Mouse (Mus musculus) megakaryocyte progenitor cell, adult 5-6 weeks (primary cell): ENCODE results near the gene Dynlt1c. TPM values are rescaled to one million over a fixed set of nuclear protein-coding genes. Genes with fewer than 3 reads are reported as not detected.
"Not testable (repeated sequence)": the region's sequence is repeated elsewhere in the genome, so short reads cannot be mapped to it uniquely, and the experiment has no call there.

Experiments
- ATAC-seq: replicated peaks from 2 replicates; pipeline ENCODE4 v1.8.0; 2016; ENCODE audit warnings: mild to moderate bottlenecking, moderate TSS enrichment, inconsistent platforms; ENCODE audit not compliant: poor library complexity
- total RNA-seq, 2 experiments: library from RNA; stranded (forward) in 1 of 2; stranded (reverse) in 1 of 2; fragments of 157-497, 149-512 nt in 1 of 2; fragments of 200-1000 nt in 1 of 2; gene quantifications; 2 replicates each; pipeline versions ENCODE4 v1.2.3 to v1.2.4; 2015 to 2017

Gene Dynlt1c
- total RNA-seq (2015): 3.9 and 4.7 TPM in 2 replicates
- 2.4 and 8.0 TPM in 2 replicates for total RNA-seq (2017)

GRCm38 (mm10) chr17:6601204-6601911 is at the start of gene Dynlt1c:
Gene Dynlt1c (plus strand): TSS chr17:6601671.
- peak; percentile 100 for ATAC-seq

GRCm38 (mm10) chr17:6553798-6554197 is 47.7 kb upstream of the Dynlt1c start:
- peak; percentile 99 for ATAC-seq

- ATAC-seq: not testable (repeated sequence)
Observed at GRCm38 (mm10) chr17:6554243-6554642, 47.2 kb upstream of the Dynlt1c start.

- peak; percentile 78 for ATAC-seq
Observed at GRCm38 (mm10) chr17:6559447-6560133, 41.9 kb upstream of the Dynlt1c start.

- ATAC-seq: not testable (repeated sequence)
Observed at GRCm38 (mm10) chr17:6564866-6565265, 36.6 kb upstream of the Dynlt1c start.

GRCm38 (mm10) chr17:6567908-6568307 is 33.6 kb upstream of the Dynlt1c start:
- not testable (repeated sequence) for ATAC-seq

- not testable (repeated sequence) for ATAC-seq
Observed at GRCm38 (mm10) chr17:6571296-6571695, 30.2 kb upstream of the Dynlt1c start.

GRCm38 (mm10) chr17:6572202-6572601 is 29.3 kb upstream of the Dynlt1c start:
- peak; percentile 57 for ATAC-seq

GRCm38 (mm10) chr17:6575376-6575775 is 26.1 kb upstream of the Dynlt1c start:
- not testable (repeated sequence) for ATAC-seq

GRCm38 (mm10) chr17:6588672-6589071 is 12.8 kb upstream of the Dynlt1c start:
- peak; percentile 50; the same call in 1 of the 2 replicates for ATAC-seq

- not testable (repeated sequence) for ATAC-seq
Observed at GRCm38 (mm10) chr17:6592109-6592508, 9.4 kb upstream of the Dynlt1c start.

- ATAC-seq: not testable (repeated sequence)
Observed at GRCm38 (mm10) chr17:6593896-6594295, 7.6 kb upstream of the Dynlt1c start.

GRCm38 (mm10) chr17:6595776-6596497 is 5.5 kb upstream of the Dynlt1c start:
- not testable (repeated sequence) for ATAC-seq

- ATAC-seq: not testable (repeated sequence)
Observed at GRCm38 (mm10) chr17:6598356-6598755, 3.1 kb upstream of the Dynlt1c start.

- ATAC-seq: not testable (repeated sequence)
Observed at GRCm38 (mm10) chr17:6600216-6600911, 1.1 kb upstream of the Dynlt1c start.

GRCm38 (mm10) chr17:6602205-6602604 is 734 bp downstream of the Dynlt1c start:
- ATAC-seq: peak; percentile 16

- not testable (repeated sequence) for ATAC-seq
Observed at GRCm38 (mm10) chr17:6605347-6605746, 3.9 kb downstream of the Dynlt1c start.

GRCm38 (mm10) chr17:6613524-6613923 is 12.1 kb downstream of the Dynlt1c start:
- not testable (repeated sequence) for ATAC-seq

GRCm38 (mm10) chr17:6614316-6614715 is 12.8 kb downstream of the Dynlt1c start:
- not testable (repeated sequence) for ATAC-seq

GRCm38 (mm10) chr17:6616731-6617130 is 15.3 kb downstream of the Dynlt1c start:
- not testable (repeated sequence) for ATAC-seq
